Mouse (Mus musculus): ENCODE measurements around the gene Megf9.

DNA sequence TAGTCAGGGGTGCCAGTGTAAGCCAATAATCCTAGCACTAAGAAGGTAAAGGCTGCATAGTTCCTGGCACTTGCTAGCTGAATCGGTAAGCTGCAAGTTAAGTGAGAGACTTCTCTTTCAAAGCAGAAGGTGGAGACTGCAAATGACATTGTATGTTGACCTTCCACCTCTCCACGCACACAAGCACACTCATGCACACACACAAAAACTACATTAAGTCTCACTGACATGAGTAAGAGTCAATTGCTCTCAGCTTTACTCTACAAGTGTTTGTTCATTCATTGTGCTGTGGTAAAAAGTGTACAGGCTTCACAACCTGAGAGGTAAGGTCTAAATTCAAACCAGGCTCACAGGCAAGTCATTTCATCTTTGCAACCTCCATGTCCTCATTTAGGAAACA, 140.1 kb downstream of the Megf9 start:
- no peak for TF ChIP-seq CTCF (IDR thresholded peaks at IDR 0.05)
- no peak for TF ChIP-seq EP300 (IDR thresholded peaks at IDR 0.05)

Data from lung, postnatal 0 days (tissue).